Mouse (Mus musculus) heart, postnatal 0 days (tissue): ENCODE results near the gene Tmem176b. TPM values are rescaled to one million over a fixed set of nuclear protein-coding genes. Genes with fewer than 3 reads are reported as not detected.
"Not testable (repeated sequence)": the region's sequence is repeated elsewhere in the genome, so short reads cannot be mapped to it uniquely, and the experiment has no call there.

Source experiments
- ATAC-seq: fragments of 200-750 bp; cut with Nextera tagmentation; 2 replicates; pipeline ENCODE4 v1.8.0; 2017; ENCODE audit warnings: low read depth, moderate number of reproducible peaks, moderate library complexity; ENCODE audit not compliant: insufficient read depth
- DNase-seq: peaks from one replicate; pipeline ENCODE4 v3.0.0-alpha.2; 2016; ENCODE audit warnings: low spot score
- H3K27ac ChIP-seq: fragments of 300-500 bp; sonication (generic); 2 replicates; pipeline ENCODE4 v1.5.1; 2014; ENCODE audit warnings: low read depth, mild to moderate bottlenecking
- H3K27me3 ChIP-seq: fragments of 300-500 bp; sonication (generic); 2 replicates; pipeline ENCODE4 v1.6.1; 2014; ENCODE audit warnings: low read length, mixed read lengths; ENCODE audit not compliant: control insufficient read depth, insufficient read depth
- H3K36me3 ChIP-seq: fragments of 300-500 bp; sonication (generic); replicated peaks from 2 replicates; pipeline ENCODE4 v1.6.1; 2014; ENCODE audit warnings: low read length, mixed read lengths; ENCODE audit not compliant: control insufficient read depth, insufficient read depth
- H3K4me1 ChIP-seq: fragments of 300-500 bp; sonication (generic); 2 replicates; pipeline ENCODE4 v1.6.1; 2014; ENCODE audit warnings: antibody characterized with exemption; ENCODE audit not compliant: control insufficient read depth, insufficient read depth
- H3K4me2 ChIP-seq: fragments of 300-500 bp; sonication (generic); 2 replicates; pipeline ENCODE4 v1.6.1; 2014; ENCODE audit warnings: low read depth, mild to moderate bottlenecking, low read length, moderate library complexity
- H3K4me3 ChIP-seq: fragments of 300-500 bp; sonication (generic); 2 replicates; pipeline ENCODE4 v1.5.1; 2014; ENCODE audit warnings: low read depth, low read length
- H3K9ac ChIP-seq: fragments of 300-500 bp; sonication (generic); replicated peaks from 2 replicates; pipeline ENCODE4 v1.6.1; 2014; ENCODE audit warnings: low read depth, low read length, mixed read lengths
- H3K9me3 ChIP-seq: fragments of 300-500 bp; sonication (generic); replicated peaks from 2 replicates; pipeline ENCODE4 v1.6.1; 2016; ENCODE audit warnings: low read length; ENCODE audit not compliant: control insufficient read depth
- CTCF ChIP-seq: IDR thresholded peaks from 2 replicates; pipeline ENCODE4 v1.5.1; 2016; ENCODE audit warnings: antibody characterized with exemption, control low read depth, low read depth
- EP300 ChIP-seq: IDR thresholded peaks from 2 replicates; pipeline ENCODE4 v1.6.1; 2016; ENCODE audit warnings: antibody characterized with exemption, low read depth
- WGBS: fragments of 180-500 bp; shearing (Covaris S2); extraction: QIAGEN DNeasy Blood & Tissue Kit; methylation state at CpG from one replicate; pipeline ENCODE4 v1.1.7; 2014; 5-methylcytosine and 5-hydroxymethylcytosine counted together
- polyA plus RNA-seq: library from polyadenylated mRNA; unstranded; fragments of >200 nt; fragmentation: Nextera tagmentation; extraction: Ambion mirVana; gene quantifications from 2 replicates; pipeline ENCODE4 v1.2.1, GENCODE M21; 2015
- total RNA-seq: library from RNA; depleted of rRNA; stranded (reverse); fragments of >200 nt; gene quantifications from 2 replicates; pipeline ENCODE4 v1.2.3, GENCODE M21; 2014; ENCODE audit warnings: low replicate concordance

Gene Tmem176b
- total and polyA plus RNA-seq, 2 experiments from 2014 or later = 93.9 to 168 TPM

DNA sequence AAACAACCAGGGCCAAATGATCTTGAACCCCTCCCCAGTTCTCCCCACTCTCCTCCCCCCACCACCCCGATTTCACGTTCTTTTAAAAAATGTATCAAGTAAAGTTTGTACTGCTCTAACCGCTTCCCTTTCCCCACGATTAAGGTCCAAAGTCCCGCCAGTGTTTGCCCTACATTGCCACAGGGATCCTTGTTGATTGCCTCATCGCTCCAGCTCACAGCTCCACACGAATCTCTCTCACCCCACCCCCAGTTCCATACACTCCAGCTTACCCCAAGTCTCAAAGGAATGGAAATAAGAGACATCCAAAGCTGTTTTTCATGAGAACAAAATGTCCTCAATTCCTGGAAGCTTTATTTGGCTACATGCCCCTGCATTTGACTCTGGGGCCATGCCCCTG, 16.3 kb downstream of the Tmem176b start:
- TF ChIP-seq EP300 (no peak), CTCF (no peak)
- no peaks in the 10 kb centered on the region for H3K36me3 ChIP-seq
- H3K9me3 ChIP-seq = no peaks in the 10 kb centered on the region
- no peak overlapping the region for H3K9ac ChIP-seq
- WGBS = 72% methylated on average over 7 of the region's 7 CpGs
- DNase-seq (no peak), ATAC-seq (no peak)
- no peak overlapping the region for H3K4me2 ChIP-seq
- H3K4me3 ChIP-seq = no peak overlapping the region
- no peak overlapping the region for H3K27ac ChIP-seq
- peaks cover 4% of the 10 kb centered on the region; the same call in 1 of the 2 replicates for H3K4me1 ChIP-seq
- H3K27me3 ChIP-seq = no peaks in the 10 kb centered on the region

DNA sequence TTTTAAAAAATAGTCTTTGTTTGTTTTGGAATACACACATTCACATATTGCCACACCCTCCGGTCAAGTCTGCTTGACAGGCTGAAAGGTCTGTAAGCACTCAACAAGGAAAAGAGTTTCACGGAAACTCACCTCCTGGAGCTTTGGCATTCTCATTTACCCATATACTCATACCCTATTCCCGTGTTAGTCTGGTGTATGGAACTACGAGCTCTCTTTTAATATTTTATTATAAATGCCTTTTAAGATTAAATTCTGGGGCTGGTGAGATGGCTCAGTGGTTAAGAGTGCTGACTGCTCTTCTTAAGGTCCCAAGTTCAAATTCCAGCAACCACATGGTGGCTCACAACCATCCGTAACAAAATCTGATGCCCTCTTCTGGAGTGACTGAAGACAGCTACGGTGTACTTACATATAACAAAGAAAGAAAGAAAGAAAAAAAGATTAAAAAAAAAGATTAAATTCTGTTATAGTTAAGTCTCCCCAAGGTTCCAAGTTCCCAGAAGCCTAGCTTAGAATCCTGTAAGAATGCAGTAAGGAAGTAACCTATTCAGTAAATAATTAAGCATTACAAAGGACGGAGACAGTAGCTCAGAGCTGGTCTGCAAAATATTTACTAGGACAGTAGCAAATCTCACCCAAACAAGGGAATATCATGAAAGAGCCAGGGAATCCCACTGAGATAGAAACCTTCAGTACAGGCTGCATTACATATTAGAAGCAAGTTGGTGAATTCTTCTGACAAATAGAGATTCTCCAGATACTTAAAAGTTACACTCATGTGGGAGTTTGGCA, 19.1 kb downstream of the Tmem176b start:
- H3K4me3 ChIP-seq, H3K4me1 ChIP-seq, H3K9ac ChIP-seq, H3K4me2 ChIP-seq, H3K9me3 ChIP-seq, H3K27ac ChIP-seq, ATAC-seq, H3K27me3 ChIP-seq, DNase-seq, H3K36me3 ChIP-seq: not testable (repeated sequence)
- WGBS = 84% methylated on average over 7 of the region's 7 CpGs

DNA sequence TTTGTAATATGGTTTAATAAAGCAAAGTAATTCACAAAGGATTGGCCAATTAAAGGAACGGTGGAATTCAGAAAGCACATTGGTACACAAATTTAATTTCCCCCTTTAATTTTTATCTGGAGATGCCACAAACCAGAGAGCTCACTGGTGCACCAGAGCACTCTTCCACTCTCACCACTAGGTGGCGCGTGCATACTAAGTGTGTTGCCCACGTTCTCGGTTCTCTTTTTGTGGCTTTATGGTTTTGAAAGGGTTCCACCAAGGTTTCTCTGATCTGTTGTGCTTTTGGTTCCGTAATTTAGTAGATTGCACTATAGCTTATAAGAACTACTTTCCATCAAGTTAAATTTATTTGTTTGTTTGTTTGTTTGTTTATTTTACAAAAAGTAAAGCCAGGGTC, 23.5 kb downstream of the Tmem176b start:
- no peaks in the 10 kb centered on the region for H3K4me1 ChIP-seq
- no peak for ATAC-seq
- no peaks in the 10 kb centered on the region for H3K36me3 ChIP-seq
- DNase-seq = peak; percentile 80
- H3K4me3 ChIP-seq = no peak overlapping the region
- H3K27me3 ChIP-seq = no peaks in the 10 kb centered on the region
- H3K27ac ChIP-seq = no peak overlapping the region
- H3K9me3 ChIP-seq = no peaks in the 10 kb centered on the region
- TF ChIP-seq CTCF (peak; percentile 90), EP300 (no peak)
- H3K4me2 ChIP-seq = no peak overlapping the region
- WGBS = 3% methylated on average over 6 of the region's 6 CpGs
- H3K9ac ChIP-seq = no peak overlapping the region

DNA sequence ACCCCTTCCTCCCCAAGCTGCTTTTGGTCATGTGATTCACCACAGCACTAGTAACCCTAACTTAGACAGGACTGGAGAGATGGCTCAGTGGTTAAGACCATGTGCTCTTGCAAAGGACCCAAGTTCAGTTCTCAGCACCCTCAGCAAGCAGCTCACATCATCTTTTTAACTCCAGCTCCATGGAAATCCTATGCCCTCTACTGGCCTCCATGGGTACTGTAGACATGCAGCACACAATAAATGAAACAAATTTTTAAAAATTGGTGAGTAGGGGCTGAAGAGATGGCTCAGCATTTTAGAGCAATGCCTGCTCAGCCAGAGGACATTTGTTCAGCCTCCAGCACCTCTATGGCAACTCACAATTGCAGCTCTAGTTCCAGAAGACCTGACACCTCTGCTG, 26.3 kb downstream of the Tmem176b start:
- DNase-seq = no peak
- H3K27me3 ChIP-seq = no peaks in the 10 kb centered on the region

DNA sequence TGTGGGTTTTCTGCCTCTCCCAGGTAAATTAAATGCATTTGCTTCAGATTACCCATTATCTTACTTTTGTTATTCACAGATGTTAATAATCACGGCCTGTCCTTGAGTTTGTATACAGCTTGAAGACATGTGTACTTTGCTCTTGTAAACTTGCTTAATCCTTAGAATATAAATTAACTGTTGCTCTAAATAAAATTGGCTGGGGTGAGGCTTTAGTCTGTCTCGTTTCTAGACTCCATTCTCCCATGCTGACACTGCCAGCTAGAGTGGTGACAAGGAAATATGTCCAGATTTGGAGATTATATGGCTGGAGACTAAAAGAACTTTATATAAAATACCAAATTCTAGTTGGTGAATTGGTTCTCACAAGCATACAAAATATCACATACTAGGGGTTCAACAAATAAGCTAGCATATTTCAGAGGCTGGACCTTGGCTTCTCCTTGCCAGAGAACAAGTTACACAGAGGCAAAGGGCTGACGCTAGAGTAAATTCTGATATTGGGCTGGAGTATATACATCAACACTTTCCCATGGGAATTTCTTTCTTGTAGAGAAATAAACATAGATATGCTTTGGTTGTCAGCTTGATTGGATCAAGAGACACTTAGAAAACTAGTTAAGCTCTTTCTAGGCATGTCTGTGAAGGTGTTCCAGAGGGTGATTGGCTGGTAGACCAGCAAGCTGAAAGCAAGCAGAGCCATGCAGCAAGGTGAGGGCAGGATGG, 31.6 kb downstream of the Tmem176b start:
- no peak overlapping the region for H3K9ac ChIP-seq
- H3K27me3 ChIP-seq = no peaks in the 10 kb centered on the region
- no peaks in the 10 kb centered on the region for H3K36me3 ChIP-seq
- H3K4me3 ChIP-seq = no peak overlapping the region
- peaks cover 4% of the 10 kb centered on the region; the same call in 1 of the 2 replicates for H3K9me3 ChIP-seq
- 54% methylated on average over 3 of the region's 3 CpGs for WGBS
- H3K27ac ChIP-seq = no peak overlapping the region
- ATAC-seq = no peak
- no peak for DNase-seq
- no peak overlapping the region for H3K4me2 ChIP-seq
- TF ChIP-seq EP300 = no peak
- no peak for TF ChIP-seq CTCF
- no peaks in the 10 kb centered on the region for H3K4me1 ChIP-seq

More for the DNA sequence above, 26.3 kb downstream of the Tmem176b start:
- H3K4me3 ChIP-seq = no peak overlapping the region
- TF ChIP-seq CTCF (no peak), EP300 (no peak)
- no peaks in the 10 kb centered on the region for H3K36me3 ChIP-seq
- H3K9me3 ChIP-seq = no peaks in the 10 kb centered on the region
- no peak for ATAC-seq
- no peak overlapping the region for H3K27ac ChIP-seq
- no peak overlapping the region for H3K4me2 ChIP-seq
- H3K4me1 ChIP-seq = no peaks in the 10 kb centered on the region
- H3K9ac ChIP-seq = no peak overlapping the region
